Mouse (Mus musculus): ENCODE results near the gene Olfr381.
"Not testable (repeated sequence)": the region's sequence is repeated elsewhere in the genome, so short reads cannot be mapped to it uniquely, and the experiment has no call there.

Gene Olfr381

GRCm38 (mm10) chr11:73491503-73491902, at the start of gene Olfr381:
Gene Olfr381, minus strand, starts transcription at chr11:73491603.
- no peak for DNase-seq (ENCODE audit: extremely low read depth, low read depth)

DNA sequence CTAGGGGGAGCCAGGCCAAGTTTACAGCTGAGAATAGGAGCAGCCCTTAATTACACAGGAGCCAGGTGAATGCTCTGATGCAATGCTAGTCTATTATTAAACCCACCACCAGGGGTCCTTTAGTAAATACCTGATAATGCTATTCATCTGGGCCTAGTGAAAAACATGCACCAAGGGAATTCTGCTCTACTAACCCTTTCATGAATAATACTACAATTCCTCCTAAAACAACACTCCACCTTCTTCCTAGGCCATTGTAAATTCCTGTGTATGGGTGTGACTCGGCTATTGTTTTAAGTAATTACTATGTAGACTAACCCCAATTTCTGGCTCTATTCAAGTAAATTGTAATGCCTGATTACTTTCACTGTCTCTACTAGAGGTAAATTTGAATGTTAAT, 37.6 kb upstream of the Olfr381 start:
- not testable (repeated sequence) for DNase-seq (ENCODE audit: extremely low read depth, low read depth)

GRCm38 (mm10) chr11:73517097-73517496, 25.7 kb upstream of the Olfr381 start, which contains the start of gene Olfr382:
Gene Olfr382, minus strand, starts transcription at chr11:73517197.
- DNase-seq (ENCODE audit: extremely low read depth, low read depth): no peak

DNA sequence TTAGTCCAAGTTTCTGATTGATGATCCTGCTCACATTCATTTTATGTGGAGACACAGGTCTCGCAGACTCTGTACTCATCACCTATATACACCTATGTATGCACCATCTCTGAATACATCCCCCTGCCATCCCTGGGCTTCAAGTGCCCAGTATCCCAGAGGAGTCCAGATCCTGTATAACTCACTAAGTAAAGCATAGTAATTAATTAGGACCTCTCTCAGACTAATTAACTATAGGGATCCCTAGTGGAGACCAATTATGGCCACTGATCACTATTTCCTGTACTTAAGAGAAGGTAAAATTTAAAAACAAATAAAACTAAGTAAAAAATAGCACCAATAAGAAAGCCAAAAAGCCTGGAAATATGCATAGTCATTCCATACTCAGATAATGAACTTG, 34.0 kb downstream of the Olfr381 start, which contains the start of gene Olfr380:
Olfr380 (minus strand) TSS at position 101 of the 400 bp plus-strand sequence.
- no peak for DNase-seq (ENCODE audit: extremely low read depth, low read depth)
